Mouse (Mus musculus) embryo, embryonic 9.5 days (tissue): ENCODE data around the gene 9630041A04Rik.

Source experiments
- DNase-seq: peaks from one replicate; pipeline ENCODE4 v3.0.0-alpha.2; 2017; ENCODE audit errors: extremely low spot score

The 9630041A04Rik gene

GRCm38 (mm10) chr9:101919324-101919723 is 57.7 kb downstream of the 9630041A04Rik start:
- no peak for DNase-seq

GRCm38 (mm10) chr9:101922846-101923245 is 61.2 kb downstream of the 9630041A04Rik start:
- DNase-seq = no peak

GRCm38 (mm10) chr9:101924829-101925228 is 63.2 kb downstream of the 9630041A04Rik start:
- DNase-seq = no peak

GRCm38 (mm10) chr9:101933946-101934573 is 72.4 kb downstream of the 9630041A04Rik start:
- DNase-seq = no peak

GRCm38 (mm10) chr9:101934887-101935286 is 73.2 kb downstream of the 9630041A04Rik start:
- no peak for DNase-seq

DNA sequence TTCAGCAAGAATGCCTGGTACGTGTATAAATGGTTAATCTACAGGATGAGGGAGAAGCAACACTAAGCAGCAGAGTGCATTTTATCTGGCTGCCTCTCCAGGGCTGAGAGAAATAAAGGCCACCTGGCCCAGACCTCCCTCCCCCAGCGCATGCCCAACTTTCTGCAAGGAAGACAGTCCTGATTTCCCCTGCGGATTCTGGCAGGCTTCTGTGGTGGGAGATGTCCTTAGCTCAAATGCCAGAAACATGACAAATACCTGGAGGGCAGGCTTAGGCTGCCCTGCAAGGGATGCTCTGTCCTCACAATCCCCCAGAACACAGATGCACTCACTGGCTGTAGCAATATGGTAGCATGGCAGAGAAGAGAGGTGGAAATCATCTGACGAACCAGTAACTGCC is 76.4 kb downstream of the 9630041A04Rik start:
- DNase-seq = no peak

DNA sequence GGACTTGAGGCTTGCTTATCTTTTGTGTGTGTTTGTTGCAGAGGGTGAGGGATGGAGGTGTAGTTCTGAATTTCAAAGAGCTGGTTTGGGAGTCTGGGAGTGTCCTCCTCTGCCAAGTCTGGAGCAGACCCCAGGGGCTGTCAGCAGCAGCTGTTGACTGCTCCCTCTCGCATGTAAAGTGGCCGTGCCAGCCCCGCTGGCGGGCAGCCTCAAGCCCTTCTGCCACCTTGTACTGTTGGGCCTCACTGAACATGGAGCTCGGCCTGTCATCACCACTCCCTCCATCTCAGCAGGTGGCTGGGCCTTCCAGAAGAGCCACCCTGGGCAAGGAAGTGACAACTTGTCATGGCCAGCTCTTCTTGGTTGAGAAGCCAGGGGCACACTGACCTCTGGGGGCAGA is 77.4 kb downstream of the 9630041A04Rik start:
- no peak for DNase-seq

DNA sequence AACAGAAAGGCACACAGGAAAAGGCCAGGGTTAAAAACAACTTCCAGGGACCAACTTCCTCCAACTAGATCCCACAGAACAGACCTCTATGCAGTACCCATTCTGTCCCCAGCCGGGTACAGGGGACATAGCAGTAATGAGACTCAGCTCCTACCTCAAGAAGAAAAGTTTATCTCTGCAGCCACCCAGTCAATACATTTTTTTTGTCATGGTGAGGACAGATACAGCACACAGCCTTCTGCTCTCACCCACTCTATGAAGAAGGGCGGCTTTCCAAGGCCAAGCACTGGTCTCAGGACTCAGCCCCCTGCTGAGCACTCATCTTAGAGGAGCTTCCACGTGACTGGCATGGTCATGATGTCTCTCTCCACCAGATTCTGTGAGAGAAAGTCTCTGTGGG is 78.5 kb downstream of the 9630041A04Rik start:
- DNase-seq = no peak

GRCm38 (mm10) chr9:101942058-101942669 is 80.5 kb downstream of the 9630041A04Rik start:
- DNase-seq = no peak

GRCm38 (mm10) chr9:101945326-101945725 is 83.7 kb downstream of the 9630041A04Rik start:
- DNase-seq = no peak

GRCm38 (mm10) chr9:101945814-101946213 is 84.2 kb downstream of the 9630041A04Rik start:
- DNase-seq = no peak

DNA sequence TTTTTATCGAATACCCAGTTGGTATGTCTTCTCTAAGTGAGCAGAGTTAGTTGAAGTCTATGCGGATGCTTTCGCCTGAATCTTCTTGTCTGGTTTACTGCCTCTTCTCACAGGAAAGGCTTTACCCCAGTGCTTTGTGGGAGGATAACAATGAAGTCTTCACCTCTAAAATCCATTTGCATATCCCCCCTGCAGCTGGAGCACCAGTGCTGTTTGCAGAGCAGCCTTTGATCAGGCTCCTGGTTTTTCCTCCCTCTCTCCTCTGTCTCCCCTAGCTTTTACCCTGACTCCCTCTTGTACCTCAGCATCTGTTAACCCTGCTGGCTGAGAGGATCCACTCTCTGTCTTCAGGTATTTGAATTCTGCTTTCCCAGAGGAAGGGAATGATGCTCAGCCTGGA is 88.5 kb downstream of the 9630041A04Rik start:
- no peak for DNase-seq

GRCm38 (mm10) chr9:101954529-101954928 is 92.9 kb downstream of the 9630041A04Rik start:
- no peak for DNase-seq

GRCm38 (mm10) chr9:101956228-101956627 is 94.6 kb downstream of the 9630041A04Rik start:
- DNase-seq = no peak

DNA sequence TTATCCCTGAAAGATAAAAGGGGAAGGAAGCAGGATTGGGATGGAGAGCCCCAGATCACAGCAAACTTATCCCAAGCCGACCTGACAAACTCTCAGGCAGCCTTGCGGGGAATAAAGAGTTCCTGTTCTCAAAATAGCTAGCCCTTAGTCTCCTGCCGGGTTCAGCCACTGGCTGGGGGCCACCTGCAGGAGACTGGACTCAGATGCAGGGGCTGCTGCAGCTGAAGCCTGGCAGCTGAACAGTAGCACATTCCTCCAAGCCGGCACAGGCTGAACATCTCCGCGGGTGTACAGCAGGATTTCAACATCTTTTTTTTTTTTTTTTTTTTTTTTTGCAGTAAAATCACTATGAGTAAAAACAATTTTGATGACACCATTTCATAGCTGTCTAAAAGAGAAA is 110.2 kb downstream of the 9630041A04Rik start:
- no peak for DNase-seq

- DNase-seq = no peak
Observed at GRCm38 (mm10) chr9:101972314-101972713, 110.7 kb downstream of the 9630041A04Rik start.

GRCm38 (mm10) chr9:101976884-101977465 is 115.3 kb downstream of the 9630041A04Rik start:
- DNase-seq = no peak

DNA sequence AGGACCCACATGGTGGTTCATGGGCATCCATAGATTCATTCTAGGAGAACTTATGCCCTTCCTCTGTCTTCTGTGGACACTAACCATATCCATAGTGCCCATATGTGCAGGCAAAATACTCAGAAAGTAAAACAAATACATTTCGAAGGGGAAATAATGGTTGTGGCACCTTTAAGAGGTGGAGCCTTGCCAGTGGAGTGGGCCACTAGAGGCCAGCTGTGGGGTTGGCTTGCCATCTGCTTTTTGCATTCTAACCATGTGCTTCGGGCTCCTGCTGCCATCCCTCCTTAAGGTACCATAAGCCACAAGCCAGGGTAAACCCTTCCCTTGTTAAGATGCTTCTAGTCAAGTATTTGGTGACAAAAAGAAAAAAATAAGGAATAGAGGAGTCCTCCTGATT is 119.5 kb downstream of the 9630041A04Rik start:
- DNase-seq = no peak

DNA sequence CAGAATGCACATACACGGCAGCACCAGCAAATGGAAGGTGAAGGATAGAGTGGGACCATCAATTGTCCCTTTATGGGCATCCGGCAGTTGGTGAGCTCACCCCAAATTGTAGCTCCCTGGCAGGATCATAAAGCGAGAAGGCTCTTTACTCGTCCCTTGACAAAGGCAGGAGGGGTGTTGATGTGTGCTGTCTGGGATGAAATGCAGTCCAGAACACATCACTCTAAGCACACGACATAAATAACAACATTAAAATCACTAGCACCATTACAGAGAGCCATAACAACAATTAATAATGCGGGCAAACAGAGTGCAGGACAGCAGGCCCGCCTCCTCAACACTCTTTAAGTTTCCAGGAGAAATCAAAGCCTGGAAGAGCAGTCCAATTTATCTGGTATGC is 120.7 kb downstream of the 9630041A04Rik start:
- DNase-seq = no peak

DNA sequence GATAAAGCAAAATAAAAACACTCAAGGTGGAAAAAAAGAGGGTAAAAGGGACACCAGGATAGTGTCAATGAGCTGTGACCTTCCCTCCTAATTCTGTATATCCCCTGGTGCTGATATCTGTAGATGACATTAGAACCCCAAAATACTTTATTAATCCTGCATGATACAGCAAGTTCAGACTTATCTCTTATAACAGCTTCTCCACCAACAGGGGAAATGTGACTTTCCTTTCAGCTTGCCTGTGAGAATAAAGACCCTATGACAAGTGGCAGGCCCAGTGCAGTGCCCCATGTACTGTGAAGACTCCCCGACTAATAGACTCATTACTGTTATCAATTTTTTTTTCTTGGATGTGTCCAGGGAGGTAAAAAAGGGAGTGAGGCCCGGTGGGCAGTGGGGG is 125.3 kb downstream of the 9630041A04Rik start:
- DNase-seq = no peak

- DNase-seq = no peak
Observed at GRCm38 (mm10) chr9:101990032-101990431, 128.4 kb downstream of the 9630041A04Rik start.

- no peak for DNase-seq
Observed at GRCm38 (mm10) chr9:101990836-101991235, 129.2 kb downstream of the 9630041A04Rik start.
